Mouse (Mus musculus) midbrain, embryonic 13.5 days (tissue): ENCODE measurements around the gene Cdr2l. TPM values are rescaled to one million over a fixed set of nuclear protein-coding genes. Genes with fewer than 3 reads are reported as not detected.
A peak's percentile ranks its signal among the peaks of the same experiment; 100 is the strongest.

Source experiments
- ATAC-seq: fragments of 200-750 bp; cut with Nextera tagmentation; 2 replicates; pipeline ENCODE4 v1.8.0; 2017; ENCODE audit warnings: mild to moderate bottlenecking, moderate TSS enrichment, moderate library complexity
- H3K27ac ChIP-seq: fragments of 300-500 bp; sonication (generic); 2 replicates; pipeline ENCODE4 v1.5.1; 2015; ENCODE audit warnings: inconsistent platforms, mild to moderate bottlenecking, moderate library complexity
- H3K27me3 ChIP-seq: fragments of 300-500 bp; sonication (generic); 2 replicates; pipeline ENCODE4 v1.6.1; 2015; ENCODE audit warnings: mild to moderate bottlenecking, inconsistent platforms
- H3K36me3 ChIP-seq: fragments of 300-500 bp; sonication (generic); 2 replicates; pipeline ENCODE4 v1.6.1; 2015; ENCODE audit warnings: mild to moderate bottlenecking, inconsistent platforms
- H3K4me1 ChIP-seq: fragments of 300-500 bp; sonication (generic); replicated peaks from 2 replicates; pipeline ENCODE4 v1.6.1; 2015; ENCODE audit warnings: inconsistent platforms
- H3K4me2 ChIP-seq: fragments of 300-500 bp; sonication (generic); replicated peaks from 2 replicates; pipeline ENCODE4 v1.6.1; 2015; ENCODE audit warnings: moderate library complexity, mild to moderate bottlenecking, inconsistent platforms
- H3K4me3 ChIP-seq: fragments of 300-500 bp; sonication (generic); replicated peaks from 2 replicates; pipeline ENCODE4 v1.5.1; 2015; ENCODE audit warnings: mild to moderate bottlenecking, inconsistent platforms
- H3K9ac ChIP-seq: fragments of 300-500 bp; sonication (generic); replicated peaks from 2 replicates; pipeline ENCODE4 v1.6.1; 2015; ENCODE audit warnings: mild to moderate bottlenecking, inconsistent platforms
- H3K9me3 ChIP-seq: fragments of 300-500 bp; sonication (generic); 2 replicates; pipeline ENCODE4 v1.6.1; 2016; ENCODE audit warnings: mild to moderate bottlenecking, inconsistent platforms
- WGBS: fragments of 180-500 bp; shearing (Covaris S2); methylation state at CpG from one replicate; pipeline ENCODE4 v1.1.7; 2015; 5-methylcytosine and 5-hydroxymethylcytosine counted together
- polyA plus RNA-seq: library from polyadenylated mRNA; unstranded; fragments of >200 nt; fragmentation: Nextera tagmentation; extraction: Ambion mirVana; gene quantifications from 2 replicates; pipeline ENCODE4 v1.2.1, GENCODE M21; 2015

Cdr2l gene
- polyA plus RNA-seq, 1 experiment from 2014 or later = 27.1 TPM

DNA sequence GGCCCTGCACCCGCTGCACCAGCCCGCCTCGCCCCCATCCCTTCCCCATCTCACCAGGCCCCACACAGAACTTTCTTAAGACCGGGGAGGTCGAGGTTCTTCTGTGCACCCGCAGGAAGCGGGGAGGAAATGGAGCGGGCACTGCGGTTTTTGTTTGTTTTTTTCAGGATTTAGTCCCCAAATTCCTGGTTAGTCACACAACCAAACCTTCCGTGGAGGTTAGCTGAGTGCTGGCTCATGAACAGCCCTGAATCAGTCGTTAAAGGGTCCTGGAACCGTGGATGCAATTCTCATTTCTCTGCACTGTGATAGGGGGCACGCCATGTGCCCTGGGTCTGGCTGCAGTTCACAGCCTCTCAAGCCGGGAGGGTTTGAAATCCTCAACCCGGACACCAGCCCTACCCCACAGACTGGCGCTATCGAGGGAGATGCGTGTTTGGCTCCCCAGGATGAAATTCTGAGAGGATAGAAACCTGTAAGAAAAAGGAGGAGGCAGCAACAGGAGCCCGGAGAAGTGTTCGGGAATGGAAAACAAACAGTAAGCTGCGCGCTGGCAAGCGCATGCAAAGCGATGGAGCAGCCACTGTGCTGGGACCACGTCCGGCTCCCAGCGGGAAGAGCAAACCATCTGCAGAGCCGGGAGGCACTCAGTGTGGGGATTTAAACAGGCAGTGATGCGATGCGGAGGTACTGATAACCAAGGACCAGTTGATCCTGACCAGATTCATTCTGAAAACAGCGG lies 54.1 kb downstream of the Cdr2l start:
- peak overlapping the region; percentile 58 for H3K9ac ChIP-seq
- H3K4me1 ChIP-seq = peaks cover 16% of the 10 kb centered on the region
- no peak overlapping the region for H3K27ac ChIP-seq
- H3K27me3 ChIP-seq = no peaks in the 10 kb centered on the region
- ATAC-seq = peak; percentile 71; the same call in 1 of the 2 replicates
- WGBS = 3% methylated on average over 31 of the region's 31 CpGs
- peak overlapping the region; percentile 61 for H3K4me2 ChIP-seq
- peak overlapping the region; percentile 31 for H3K4me3 ChIP-seq
- H3K9me3 ChIP-seq = no peaks in the 10 kb centered on the region
- peaks cover 26% of the 10 kb centered on the region for H3K36me3 ChIP-seq

DNA sequence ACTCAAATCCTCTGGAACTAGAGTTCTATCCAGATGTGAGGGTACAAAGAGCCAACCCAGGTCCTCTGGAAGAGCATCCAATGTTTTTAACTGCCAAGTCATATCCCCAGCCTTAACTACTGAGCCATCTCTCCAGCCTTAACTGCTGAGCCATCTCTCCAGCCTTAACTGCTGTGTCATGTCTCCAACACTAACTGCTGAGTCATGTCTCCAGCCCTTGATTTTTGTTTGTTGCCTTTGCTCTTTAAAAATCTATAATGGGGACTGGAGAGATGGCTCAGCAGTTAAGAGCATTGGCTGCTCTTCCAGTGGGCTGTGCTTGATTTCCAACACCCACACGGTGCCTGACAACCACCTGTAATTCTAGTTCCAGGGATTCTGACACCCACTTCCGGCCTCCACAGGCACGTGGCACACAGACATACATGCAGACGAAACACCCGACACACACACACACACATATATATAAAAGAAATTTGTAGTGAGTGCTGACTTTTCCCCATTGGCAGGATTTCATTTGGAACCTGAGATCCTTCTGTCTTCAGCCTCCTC lies 55.9 kb downstream of the Cdr2l start:
- Histone ChIP-seq H3K4me1 (peaks cover 16% of the 10 kb centered on the region), H3K4me3 (no peak overlapping the region), H3K27ac (no peak overlapping the region), H3K4me2 (no peak overlapping the region), H3K36me3 (peaks cover 7% of the 10 kb centered on the region), H3K9ac (no peak overlapping the region), H3K27me3 (no peaks in the 10 kb centered on the region), H3K9me3 (no peaks in the 10 kb centered on the region)
- ATAC-seq = no peak
- 90% methylated on average over 5 of the region's 5 CpGs for WGBS

DNA sequence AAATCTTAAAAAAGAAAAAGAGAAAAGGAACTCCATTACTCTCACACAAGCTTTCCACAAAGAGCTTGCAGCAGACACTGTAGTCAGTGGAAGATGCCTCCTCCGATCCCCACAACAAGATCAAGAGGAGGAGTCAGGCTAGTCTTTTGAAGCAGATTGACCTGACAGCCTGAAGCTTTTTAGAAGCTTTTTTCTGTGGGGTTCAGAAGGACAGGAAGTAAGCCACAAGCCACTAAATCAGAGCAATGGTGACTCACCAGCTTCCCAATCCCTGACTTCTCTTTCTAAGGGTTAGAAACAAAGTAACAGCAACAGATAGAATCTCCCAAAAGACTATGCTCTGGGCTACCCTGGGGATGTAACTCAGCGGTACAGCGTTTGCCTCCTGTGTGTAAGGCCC lies 57.6 kb downstream of the Cdr2l start:
- Histone ChIP-seq H3K36me3 (no peaks in the 10 kb centered on the region), H3K9me3 (no peaks in the 10 kb centered on the region), H3K4me1 (peaks cover 16% of the 10 kb centered on the region), H3K4me2 (no peak overlapping the region), H3K27ac (no peak overlapping the region), H3K4me3 (no peak overlapping the region), H3K27me3 (no peaks in the 10 kb centered on the region), H3K9ac (no peak overlapping the region)
- ATAC-seq = no peak
- 91% methylated on average over 3 of the region's 3 CpGs for WGBS

DNA sequence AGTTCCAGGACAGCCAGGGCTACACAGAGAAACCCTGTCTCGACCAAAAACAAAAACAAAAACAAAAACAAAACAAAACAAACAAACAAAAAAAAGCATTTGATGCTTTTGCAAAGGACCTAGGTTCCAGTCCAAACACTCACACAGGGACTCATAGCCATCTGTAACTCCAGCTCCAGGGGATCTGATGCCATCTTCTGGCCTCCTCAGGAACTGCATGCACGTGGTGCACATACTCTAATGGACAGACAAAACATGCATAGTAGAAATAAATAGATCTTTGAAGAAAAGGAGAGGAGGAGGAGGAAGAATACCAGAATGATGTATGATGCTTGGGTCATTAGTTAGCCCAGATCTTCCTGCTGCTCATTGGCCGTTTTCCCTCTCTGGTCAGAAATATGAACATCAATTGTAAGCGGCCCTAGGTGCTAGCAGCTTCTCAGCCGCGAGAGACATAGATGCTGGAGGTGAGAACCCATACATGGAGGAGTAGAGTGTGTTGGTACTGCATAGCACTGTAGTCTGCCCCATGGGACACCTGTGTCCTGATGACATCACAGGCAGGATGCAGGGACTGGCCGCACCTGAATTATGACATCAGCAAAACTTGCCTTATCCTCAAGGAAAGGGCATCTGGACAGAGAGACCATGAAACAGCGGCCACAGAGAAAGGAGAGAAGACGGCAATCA lies 58.3 kb downstream of the Cdr2l start, which contains the start of gene Trim80:
Trim80 (plus strand) TSS at position 640 of the 690 bp plus-strand sequence.
- H3K9ac ChIP-seq = no peak within 1 kb of the TSS
- no peak within 1 kb of the TSS for H3K4me2 ChIP-seq
- H3K4me3 ChIP-seq = no peak within 1 kb of the TSS
- peaks cover 16% of the 10 kb centered on the region for H3K4me1 ChIP-seq
- H3K36me3 ChIP-seq = no peaks in the 10 kb centered on the region
- 94% methylated on average over 9 of the region's 9 CpGs for WGBS
- no peak within 1 kb of the TSS for H3K27ac ChIP-seq
- ATAC-seq = no peak
- no peaks in the 10 kb centered on the region for H3K9me3 ChIP-seq
- H3K27me3 ChIP-seq = no peaks in the 10 kb centered on the region

DNA sequence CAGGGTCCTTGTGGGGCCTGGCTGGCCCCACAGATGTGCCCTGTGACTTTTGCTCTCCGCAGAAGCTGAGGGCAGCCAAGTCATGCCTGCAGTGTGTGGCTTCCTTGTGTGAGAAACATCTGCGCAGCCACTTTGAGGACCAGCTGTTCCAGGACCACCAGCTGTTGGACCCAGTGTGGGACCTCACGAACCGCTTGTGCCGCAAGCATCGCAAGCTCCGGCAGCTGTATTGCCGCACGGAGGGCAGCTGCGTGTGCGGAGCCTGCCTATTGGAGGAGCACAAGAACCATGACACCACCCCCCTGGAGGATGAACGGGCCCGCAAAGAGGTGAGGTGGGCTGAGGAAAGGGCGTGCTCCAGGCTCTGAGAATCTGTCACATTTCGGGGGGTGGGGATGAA lies 59.7 kb downstream of the Cdr2l start:
- H3K4me3 ChIP-seq = no peak overlapping the region
- peaks cover 4% of the 10 kb centered on the region for H3K4me1 ChIP-seq
- H3K27ac ChIP-seq = no peak overlapping the region
- no peaks in the 10 kb centered on the region for H3K27me3 ChIP-seq
- no peaks in the 10 kb centered on the region for H3K9me3 ChIP-seq
- no peak overlapping the region for H3K4me2 ChIP-seq
- ATAC-seq = no peak
- H3K9ac ChIP-seq = no peak overlapping the region
- no peaks in the 10 kb centered on the region for H3K36me3 ChIP-seq
- WGBS = 54% methylated on average over 15 of the region's 15 CpGs

Other genes starting within 250 kb of the Cdr2l start
- gene Cd300lf, start 247.9 kb upstream of the Cdr2l start, polyA plus RNA-seq = 0.28 TPM in 1 of 2 replicates, not detected in the other
- gene Slc9a3r1, start 218.6 kb upstream of the Cdr2l start, polyA plus RNA-seq = 30.4 and 34.3 TPM in 2 replicates
- gene Tmem104, start 194.4 kb upstream of the Cdr2l start, polyA plus RNA-seq = 10.3 and 10.7 TPM in 2 replicates
- gene Nat9, start 194.1 kb upstream of the Cdr2l start, polyA plus RNA-seq = 20.9 and 23.7 TPM in 2 replicates
- gene Grin2c, start 114.7 kb upstream of the Cdr2l start, polyA plus RNA-seq = 0.06 and 0.12 TPM in 2 replicates
- 19.3 and 24.1 TPM in 2 replicates for gene Fdxr, start 104.9 kb upstream of the Cdr2l start, polyA plus RNA-seq
- 0.41 and 0.43 TPM in 2 replicates for gene Fads6, start 84.3 kb upstream of the Cdr2l start, polyA plus RNA-seq
- gene Otop2, start 74.8 kb upstream of the Cdr2l start, polyA plus RNA-seq = not detected in 2 replicates
- 0.05 TPM in 1 of 2 replicates, not detected in the other for gene Ush1g, start 59.9 kb upstream of the Cdr2l start, polyA plus RNA-seq
- 0.30 and 0.35 TPM in 2 replicates for gene Otop3, start 47.2 kb upstream of the Cdr2l start, polyA plus RNA-seq
- gene Hid1, start 14.2 kb upstream of the Cdr2l start, polyA plus RNA-seq = 47.4 and 48.0 TPM in 2 replicates
- gene Mrpl58, start 21.8 kb downstream of the Cdr2l start, polyA plus RNA-seq = 226 and 244 TPM in 2 replicates
- gene Atp5h, start 38.0 kb downstream of the Cdr2l start, polyA plus RNA-seq = 948 and 970 TPM in 2 replicates
- 14.6 and 25.3 TPM in 2 replicates for gene Kctd2, start 38.2 kb downstream of the Cdr2l start, polyA plus RNA-seq
- not detected in 2 replicates for gene Trim80, start 58.6 kb downstream of the Cdr2l start, polyA plus RNA-seq
- 0.09 and 0.13 TPM in 2 replicates for gene Slc16a5, start 80.6 kb downstream of the Cdr2l start, polyA plus RNA-seq
- gene Armc7, start 93.8 kb downstream of the Cdr2l start, polyA plus RNA-seq = 17.4 and 17.8 TPM in 2 replicates
- 90.2 and 96.5 TPM in 2 replicates for gene Nt5c, start 109.9 kb downstream of the Cdr2l start, polyA plus RNA-seq
- gene Jpt1, start 132.5 kb downstream of the Cdr2l start, polyA plus RNA-seq = 1,462 and 1,532 TPM in 2 replicates
- 1,358 and 1,460 TPM in 2 replicates for gene Sumo2, start 154.4 kb downstream of the Cdr2l start, polyA plus RNA-seq
- 130 TPM in 2 replicates for gene Nup85, start 182.5 kb downstream of the Cdr2l start, polyA plus RNA-seq
- gene Mrps7, start 222.0 kb downstream of the Cdr2l start, polyA plus RNA-seq = 77.6 and 78.8 TPM in 2 replicates
- gene Gga3, start 222.1 kb downstream of the Cdr2l start, polyA plus RNA-seq = 31.8 and 38.1 TPM in 2 replicates
- gene Mif4gd, start 231.1 kb downstream of the Cdr2l start, polyA plus RNA-seq = 8.8 and 10.5 TPM in 2 replicates
- 32.6 and 35.4 TPM in 2 replicates for gene Slc25a19, start 246.4 kb downstream of the Cdr2l start, polyA plus RNA-seq